Mouse (Mus musculus) hematopoietic stem cell, adult 5-6 weeks (primary cell): ENCODE results near the gene Cdca4. TPM values are rescaled to one million over a fixed set of nuclear protein-coding genes. Genes with fewer than 3 reads are reported as not detected.
A peak's percentile ranks its signal among the peaks of the same experiment; 100 is the strongest.

ENCODE experiments used
- ATAC-seq, 2 experiments: fragments of 125-278 bp in 1 of 2; replicated peaks in 1 of 2; 2 replicates each; pipeline ENCODE4 v1.8.0; 2016 to 2017; ENCODE audit warnings: inconsistent platforms in 2 of 2, mild to moderate bottlenecking in 2 of 2, moderate number of reproducible peaks in 2 of 2, low read depth in 1 of 2, moderate TSS enrichment in 1 of 2; ENCODE audit not compliant: low FRiP score in 2 of 2, poor library complexity in 2 of 2, severe bottlenecking in 2 of 2, insufficient read depth in 1 of 2, low TSS enrichment in 1 of 2
- total RNA-seq: library from RNA; stranded (forward); fragments of 172-1452, 232-1000 nt; gene quantifications from 2 replicates; pipeline ENCODE4 v1.2.3, GENCODE M21; 2017

Cdca4 gene
- total RNA-seq = 51.3 and 54.0 TPM in 2 replicates

GRCm38 (mm10) chr12:112829244-112829864 lies at the start of gene Cdca4:
Gene Cdca4, minus strand, starts transcription at chr12:112829423.
- ATAC-seq = peak; percentile 89

- ATAC-seq = no peak
Observed at GRCm38 (mm10) chr12:112877607-112878020, 48.4 kb upstream of the Cdca4 start.

- ATAC-seq = no peak
Observed at GRCm38 (mm10) chr12:112877073-112877576, 47.9 kb upstream of the Cdca4 start.

GRCm38 (mm10) chr12:112876332-112877072 lies 47.3 kb upstream of the Cdca4 start:
- ATAC-seq = peak; percentile 16 to 19; a peak in 1 of 4 replicates

- ATAC-seq = peak; percentile 62 to 68
Observed at GRCm38 (mm10) chr12:112875225-112876013, 46.2 kb upstream of the Cdca4 start.

GRCm38 (mm10) chr12:112874199-112874598 lies 45.0 kb upstream of the Cdca4 start:
- ATAC-seq = no peak

- ATAC-seq = peak; percentile 44 to 54; a peak in 3 of 4 replicates
Observed at GRCm38 (mm10) chr12:112873452-112874190, 44.4 kb upstream of the Cdca4 start.

- no peak for ATAC-seq
Observed at GRCm38 (mm10) chr12:112872991-112873390, 43.8 kb upstream of the Cdca4 start.

- ATAC-seq = no peak
Observed at GRCm38 (mm10) chr12:112871272-112871671, 42.0 kb upstream of the Cdca4 start.

- ATAC-seq = peak; percentile 52 to 55; a peak in 3 of 4 replicates
Observed at GRCm38 (mm10) chr12:112870775-112871174, 41.6 kb upstream of the Cdca4 start.

- no peak for ATAC-seq
Observed at GRCm38 (mm10) chr12:112869783-112870204, 40.6 kb upstream of the Cdca4 start.

- peak; percentile 47 to 53 for ATAC-seq
Observed at GRCm38 (mm10) chr12:112868178-112869087, 39.2 kb upstream of the Cdca4 start, which contains the start of gene Gpr132. Gene Gpr132, minus strand, starts transcription at chr12:112868228.

GRCm38 (mm10) chr12:112867106-112867674 lies 38.0 kb upstream of the Cdca4 start:
- peak; percentile 61 to 68 for ATAC-seq

GRCm38 (mm10) chr12:112866467-112867080 lies 37.4 kb upstream of the Cdca4 start:
- no peak for ATAC-seq

- no peak for ATAC-seq
Observed at GRCm38 (mm10) chr12:112864804-112865203, 35.6 kb upstream of the Cdca4 start.
